22 mouse cellular contexts compared by ENCODE assay signal in genomic region chr11:72963789-72964294, GRCm38 (mm10). TPM values are rescaled to one million over a fixed set of nuclear protein-coding genes. Genes with fewer than 3 reads are reported as not detected.
DNase-seq lines count a peak whose midpoint lies in the region; ATAC-seq and TF ChIP-seq lines count a peak whose summit lies in the region.
"Had no signal": no experiment of that assay in that cellular context is flagged by ENCODE, and none has a peak within 500 bp of the region (broad histone marks: within the 10 kb centered on the region; RNA-seq: fewer than 3 reads in every experiment).

No protein-coding gene starts in this region.

- peak overlapping the region; percentile 27 for H3K4me2 ChIP-seq in liver, embryonic 12.5 days
- H3K4me2 ChIP-seq in liver, embryonic 11.5 days = no peak overlapping the region
- H3K4me2 ChIP-seq in liver, postnatal 0 days (ENCODE audit: low read depth, low read length) = peak overlapping the region; percentile 69
- H3K4me2 ChIP-seq: embryonic facial prominence, embryonic 12.5 days; forebrain, embryonic 15.5 days; hindbrain, embryonic 12.5 days; midbrain, embryonic 11.5 days; neural tube, embryonic 15.5 days had no signal

- no peaks in the 10 kb centered on the region for H3K9me3 ChIP-seq in liver, embryonic 12.5 days (replicated peaks)
- H3K9me3 ChIP-seq in liver, embryonic 11.5 days (ENCODE audit: control insufficient read depth, low read length) = no peaks in the 10 kb centered on the region
- H3K9me3 ChIP-seq in liver, postnatal 0 days (ENCODE audit: low read length) = no peaks in the 10 kb centered on the region
- H3K9me3 ChIP-seq: embryonic facial prominence, embryonic 12.5 days; forebrain, embryonic 15.5 days; G1E; hindbrain, embryonic 12.5 days; liver, embryonic 15.5 days; neural tube, embryonic 15.5 days had no signal

- WGBS in liver, embryonic 12.5 days (ENCODE audit: insufficient replicate concordance) = 61% methylated on average over 3 of the region's 3 CpGs
- WGBS in liver, embryonic 11.5 days = 56% methylated on average over 3 of the region's 3 CpGs
- 59% methylated on average over 3 of the region's 3 CpGs for WGBS in liver, postnatal 0 days (ENCODE audit: insufficient replicate concordance)

- no peak for TF ChIP-seq CTCF in liver, postnatal 0 days (IDR thresholded peaks at IDR 0.05; ENCODE audit: low read depth)

- no peak for DNase-seq in liver, embryonic 11.5 days (ENCODE audit: low spot score)
- DNase-seq in thymus, postnatal 14 days = peak; percentile 33
- no peak for DNase-seq in thymus, postnatal 4 days
- no peak for DNase-seq in liver, postnatal 0 days
- peak; percentile 43 for DNase-seq in thymus, postnatal 25 days
- DNase-seq in T-cell, adult 2 months (ENCODE audit: low spot score) = no peak
- DNase-seq in kidney, postnatal 36 days = no peak
- DNase-seq: cerebellum, adult 8-10 months; kidney, adult 11 months; left cerebral cortex, postnatal 4 days; lung, postnatal 36 days had no signal

- no peak for TF ChIP-seq EP300 in liver, postnatal 0 days (IDR thresholded peaks at IDR 0.05; ENCODE audit: low read depth)

- H3K27ac ChIP-seq in liver, embryonic 12.5 days = 0 out of 2 replicates have a peak overlapping the region, but pooled peaks have one; percentile 6
- no peak overlapping the region for H3K27ac ChIP-seq in liver, embryonic 11.5 days (ENCODE audit: low read depth, low read length)
- peak overlapping the region; percentile 69 for H3K27ac ChIP-seq in liver, postnatal 0 days (ENCODE audit: low read depth)
- H3K27ac ChIP-seq: embryonic facial prominence, embryonic 12.5 days; forebrain, embryonic 15.5 days; gastrocnemius, adult 2 months; hindbrain, embryonic 12.5 days; kidney, postnatal 0 days; layer of hippocampus, adult 2 months; liver, embryonic 15.5 days; neural tube, embryonic 15.5 days had no signal

- H3K36me3 ChIP-seq in liver, embryonic 12.5 days = no peaks in the 10 kb centered on the region
- no peaks in the 10 kb centered on the region for H3K36me3 ChIP-seq in liver, embryonic 11.5 days (ENCODE audit: control insufficient read depth, insufficient read depth, low read length)
- no peaks in the 10 kb centered on the region for H3K36me3 ChIP-seq in liver, postnatal 0 days (replicated peaks; ENCODE audit: insufficient read depth, low read length)
- H3K36me3 ChIP-seq: embryonic facial prominence, embryonic 12.5 days; forebrain, embryonic 15.5 days; hindbrain, embryonic 12.5 days; liver, embryonic 15.5 days; neural tube, embryonic 15.5 days had no signal

- peaks cover 49% of the 10 kb centered on the region for H3K4me1 ChIP-seq in liver, embryonic 12.5 days
- H3K4me1 ChIP-seq in liver, embryonic 11.5 days (replicated peaks; ENCODE audit: control insufficient read depth, insufficient read depth, low read length) = peaks cover 23% of the 10 kb centered on the region
- H3K4me1 ChIP-seq in liver, postnatal 0 days (ENCODE audit: insufficient read depth) = peaks cover 15% of the 10 kb centered on the region

- no peak overlapping the region for H3K4me3 ChIP-seq in liver, embryonic 12.5 days
- H3K4me3 ChIP-seq in liver, embryonic 11.5 days (ENCODE audit: low read depth, low read length) = no peak overlapping the region
- no peak overlapping the region for H3K4me3 ChIP-seq in liver, postnatal 0 days (ENCODE audit: low read depth, low read length)
- H3K4me3 ChIP-seq: embryonic facial prominence, embryonic 12.5 days; forebrain, embryonic 15.5 days; gastrocnemius, adult 2 months; hindbrain, embryonic 12.5 days; layer of hippocampus, adult 2 months; liver, embryonic 15.5 days; neural tube, embryonic 15.5 days had no signal

- H3K27me3 ChIP-seq in liver, embryonic 12.5 days (replicated peaks) = peaks cover 54% of the 10 kb centered on the region
- H3K27me3 ChIP-seq in liver, embryonic 11.5 days (replicated peaks; ENCODE audit: control insufficient read depth, insufficient read depth, low read length) = peaks cover 30% of the 10 kb centered on the region
- peaks cover 23% of the 10 kb centered on the region for H3K27me3 ChIP-seq in liver, postnatal 0 days (ENCODE audit: insufficient read depth, low read length)

- H3K9ac ChIP-seq in liver, embryonic 12.5 days = no peak overlapping the region
- H3K9ac ChIP-seq in liver, embryonic 11.5 days (ENCODE audit: low read depth, low read length) = no peak overlapping the region
- H3K9ac ChIP-seq in liver, postnatal 0 days (replicated peaks) = no peak overlapping the region
- H3K9ac ChIP-seq: embryonic facial prominence, embryonic 12.5 days; forebrain, embryonic 15.5 days; hindbrain, embryonic 12.5 days; liver, embryonic 15.5 days; neural tube, embryonic 15.5 days had no signal

- no peak for ATAC-seq in liver, embryonic 12.5 days
- ATAC-seq in liver, embryonic 11.5 days (replicated peaks; ENCODE audit: low FRiP score) = no peak
- ATAC-seq in liver, postnatal 0 days = peak; percentile 9; the same call in 1 of the 2 replicates
- ATAC-seq: forebrain, embryonic 15.5 days had no signal

RNA-seq across cellular contexts. Expression of gene Atp2a3, which starts 2.9 kb away (rescaled TPM):
- 17.5 and 18.9 TPM in 2 replicates for polyA plus RNA-seq in liver, embryonic 12.5 days (2016; fragmentation: Nextera tagmentation; extraction: Ambion mirVana)
- polyA plus RNA-seq in liver, embryonic 11.5 days (2014; fragmentation: Nextera tagmentation; extraction: Ambion mirVana) = 23.5 and 25.9 TPM in 2 replicates
- 13.5 and 14.6 TPM in 2 replicates for polyA plus RNA-seq in liver, postnatal 0 days (2015; fragmentation: Nextera tagmentation; extraction: Ambion mirVana)

RNA-seq across cellular contexts. Expression of gene P2rx1, which starts 35.1 kb away (rescaled TPM):
- 12.7 and 15.0 TPM in 2 replicates for polyA plus RNA-seq in liver, embryonic 12.5 days (2016; fragmentation: Nextera tagmentation; extraction: Ambion mirVana)
- 17.6 and 18.8 TPM in 2 replicates for polyA plus RNA-seq in liver, embryonic 11.5 days (2014; fragmentation: Nextera tagmentation; extraction: Ambion mirVana)
- polyA plus RNA-seq in liver, postnatal 0 days (2015; fragmentation: Nextera tagmentation; extraction: Ambion mirVana) = 7.0 and 7.9 TPM in 2 replicates

RNA-seq across cellular contexts. Expression of gene Camkk1, which starts 55.0 kb away (rescaled TPM):
- polyA plus RNA-seq in liver, embryonic 12.5 days (2016; fragmentation: Nextera tagmentation; extraction: Ambion mirVana) = 1.8 and 1.9 TPM in 2 replicates
- 2.6 and 3.0 TPM in 2 replicates for polyA plus RNA-seq in liver, embryonic 11.5 days (2014; fragmentation: Nextera tagmentation; extraction: Ambion mirVana)
- 0.76 and 0.78 TPM in 2 replicates for polyA plus RNA-seq in liver, postnatal 0 days (2015; fragmentation: Nextera tagmentation; extraction: Ambion mirVana)

Comparison
In these comparisons a context has a peak if more than half of its experiments do, and no peak if none do; other contexts are left out.
1. DNase-seq: peak in thymus, postnatal 14 days (single experiment) and thymus, postnatal 25 days (single experiment); none in liver, embryonic 11.5 days (single experiment), thymus, postnatal 4 days (single experiment), liver, postnatal 0 days (single experiment), T-cell, adult 2 months (single experiment) and kidney, postnatal 36 days (0 of 2).